Mouse (Mus musculus): ENCODE data around the gene Fgfr4.
"Not testable (repeated sequence)": the region's sequence is repeated elsewhere in the genome, so short reads cannot be mapped to it uniquely, and the experiment has no call there.

The Fgfr4 gene

DNA sequence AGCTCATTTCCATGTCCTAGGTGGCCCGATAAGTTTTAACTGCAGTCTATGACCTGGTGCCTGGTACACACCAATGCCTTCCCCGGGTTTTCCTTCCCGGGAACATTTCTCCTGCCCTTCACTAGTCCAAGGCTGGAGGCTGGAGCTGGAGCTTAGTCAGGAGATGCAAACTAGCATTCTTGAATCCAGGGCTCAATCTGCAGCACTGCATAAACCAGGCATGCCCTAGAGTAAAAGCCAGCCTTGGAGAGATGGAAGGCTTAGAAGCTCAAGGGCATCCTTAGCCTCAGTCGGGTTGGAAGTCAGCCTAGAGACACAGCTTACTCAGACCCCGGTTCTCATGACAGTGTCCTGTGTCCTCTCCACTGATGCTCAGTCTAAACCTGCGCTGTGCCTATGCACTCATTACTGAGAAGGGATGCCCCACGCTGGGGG, 19.9 kb downstream of the Fgfr4 start:
- DNase-seq (ENCODE audit: low read depth), result no peak

DNA sequence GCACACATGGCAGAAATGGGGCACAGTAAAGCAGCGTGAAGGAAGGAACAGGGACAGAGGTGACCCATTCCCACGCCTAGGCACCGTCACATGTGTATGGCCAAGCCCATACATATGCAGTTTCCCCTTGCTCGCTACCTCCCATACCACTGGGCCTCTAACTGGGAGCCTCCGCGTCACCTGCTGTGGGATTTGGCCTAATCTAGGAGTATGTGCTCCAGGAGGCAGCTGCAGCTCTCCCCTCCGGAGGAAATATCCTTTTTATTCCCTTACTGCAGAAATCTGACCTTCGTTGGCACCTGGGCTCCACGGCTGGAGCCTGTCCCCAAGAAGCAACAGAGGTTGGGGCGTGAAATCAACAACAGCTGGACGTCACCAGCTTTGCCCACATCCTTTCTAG, 21.9 kb downstream of the Fgfr4 start:
- no peak for DNase-seq (ENCODE audit: low read depth)

DNA sequence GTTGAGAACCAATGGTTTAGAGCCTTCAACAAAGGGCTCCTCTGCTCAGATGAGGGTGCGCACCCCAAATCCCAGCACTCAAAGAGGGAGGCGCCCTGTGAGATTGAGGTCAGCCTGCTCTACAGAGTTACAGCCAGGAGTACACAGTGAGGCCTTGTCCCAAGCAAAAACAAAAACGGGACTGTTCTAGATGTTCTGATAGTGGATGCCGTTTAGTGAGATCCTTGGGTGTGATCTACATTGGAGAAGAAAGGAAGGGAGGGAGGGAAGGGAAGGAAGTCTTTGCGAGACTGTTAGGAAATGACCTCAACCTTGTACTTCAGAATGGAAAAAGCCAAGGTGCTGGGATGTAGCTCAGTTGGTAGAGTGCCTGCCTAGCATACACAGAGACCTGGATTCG, 23.8 kb downstream of the Fgfr4 start:
- no peak for DNase-seq (ENCODE audit: low read depth)

DNA sequence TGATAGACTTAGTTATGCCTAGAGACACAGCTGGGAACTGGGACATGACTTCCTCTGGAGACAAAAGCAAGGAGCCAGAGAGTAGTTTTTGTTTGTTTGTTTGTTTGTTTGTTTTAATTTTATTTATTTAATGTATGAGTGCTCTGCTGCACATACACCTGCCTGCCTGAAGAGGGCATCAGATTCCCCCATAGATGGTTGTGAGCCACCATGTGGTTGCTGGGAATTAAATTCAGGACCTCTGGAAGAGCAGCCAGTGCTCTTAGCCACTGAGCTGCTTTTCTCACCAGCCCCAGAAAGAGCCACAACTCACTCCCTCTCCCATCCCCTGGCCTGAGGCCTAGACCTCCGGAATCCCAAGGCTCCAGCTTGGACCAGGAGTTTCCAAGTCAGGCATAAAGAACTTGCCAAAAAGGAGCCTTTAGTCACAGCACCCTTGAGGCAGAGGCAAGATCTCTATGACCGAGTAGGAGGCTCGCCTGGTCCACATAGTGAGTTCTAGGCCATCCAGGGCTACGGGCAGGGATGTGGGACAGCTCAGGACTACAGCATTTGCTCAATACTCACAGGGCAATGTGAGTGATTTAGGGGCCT, 25.6 kb downstream of the Fgfr4 start:
- DNase-seq (ENCODE audit: low read depth), result no peak

DNA sequence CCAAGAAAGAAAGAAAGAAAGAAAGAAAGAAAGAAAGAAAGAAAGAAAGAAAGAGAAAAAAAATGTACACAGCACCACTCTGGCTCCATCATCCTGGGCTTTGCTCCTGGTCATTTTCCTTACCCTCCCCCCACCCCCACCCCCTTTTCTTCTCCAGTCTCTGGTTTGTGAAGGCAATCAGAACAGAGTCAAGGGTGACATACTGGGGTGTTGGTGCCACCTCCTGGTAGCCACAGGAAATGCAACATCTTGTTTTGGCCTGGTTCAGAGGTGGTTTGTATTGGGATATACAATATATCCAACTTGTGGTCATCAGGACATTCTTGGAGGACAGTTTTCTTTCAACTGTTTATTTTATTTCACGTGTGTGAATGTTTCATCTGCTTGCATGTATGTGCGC, 26.1 kb downstream of the Fgfr4 start:
- peak; percentile 68 for DNase-seq (ENCODE audit: low read depth)

DNA sequence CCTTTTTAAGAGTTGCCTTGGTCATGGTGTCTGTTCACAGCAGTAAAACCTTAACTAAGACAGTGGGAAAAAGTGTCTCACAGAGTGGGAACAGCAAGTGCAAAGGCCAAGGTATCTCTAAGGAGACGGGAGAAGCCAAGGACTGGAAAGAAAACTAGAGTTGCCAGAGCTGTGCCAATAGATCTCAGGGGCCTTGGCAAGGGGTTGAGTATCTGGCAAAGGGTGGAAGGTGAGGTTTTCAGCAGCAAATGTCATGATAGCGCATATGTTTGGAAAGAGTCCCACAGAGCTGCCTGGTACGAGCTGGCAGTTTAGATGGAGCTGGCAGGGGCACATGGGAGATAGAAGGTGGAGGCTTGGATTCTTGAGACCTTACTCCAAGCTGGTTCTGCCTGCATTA, 27.2 kb downstream of the Fgfr4 start:
- no peak for DNase-seq (ENCODE audit: low read depth)

DNA sequence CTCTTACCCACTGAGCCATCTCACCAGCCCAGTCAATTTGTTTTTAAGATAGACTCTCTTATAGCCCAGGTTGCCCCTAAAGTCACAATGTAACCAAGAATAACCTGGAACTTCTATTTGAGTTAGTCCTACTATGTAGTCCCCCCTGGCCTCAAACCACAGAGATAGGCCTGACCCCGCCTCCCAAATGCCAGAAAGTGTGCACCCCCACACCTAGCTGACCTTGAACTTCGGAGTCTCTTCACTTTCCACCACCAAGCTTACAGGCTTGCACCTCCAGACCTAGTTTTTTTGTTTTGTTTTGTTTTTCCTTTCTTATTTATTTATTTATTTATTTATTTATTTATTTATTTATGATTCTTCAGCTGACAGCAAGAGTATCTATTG, 29.3 kb downstream of the Fgfr4 start:
- no peak for DNase-seq (ENCODE audit: low read depth)

DNA sequence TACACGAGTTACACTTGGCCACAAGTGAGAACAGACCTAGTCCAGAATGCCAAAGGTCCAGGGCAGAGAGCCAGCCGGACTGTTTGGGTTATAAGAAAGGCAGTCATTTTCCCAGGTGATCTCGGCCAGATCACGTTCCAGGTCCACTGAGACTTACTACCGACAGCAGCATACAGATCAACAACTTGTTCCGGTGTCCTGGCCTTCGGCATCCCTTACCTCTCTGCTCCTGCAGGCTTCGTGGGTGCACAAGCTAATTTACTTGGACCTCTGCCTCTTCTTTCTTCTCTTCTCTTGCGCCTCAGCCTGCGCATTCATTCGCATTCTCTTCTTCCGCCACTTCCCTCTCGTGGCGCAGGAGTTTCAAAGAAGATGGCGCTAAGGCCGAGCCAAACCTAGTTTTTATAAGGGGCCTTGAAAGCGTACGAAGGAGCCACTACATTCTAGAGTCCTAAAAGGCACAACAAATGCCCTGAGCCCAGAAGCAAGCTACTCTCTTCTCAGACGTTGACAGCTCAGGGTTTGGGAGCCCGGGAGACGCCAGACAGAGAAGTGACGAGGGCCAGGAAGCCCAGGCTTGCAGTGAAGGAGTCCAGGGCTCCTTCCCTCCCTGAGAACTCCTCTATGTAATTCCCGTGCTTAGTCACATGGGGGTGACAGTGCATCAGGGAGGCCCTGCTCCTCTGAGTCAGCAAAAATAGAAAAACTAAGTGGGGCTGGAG, 29.9 kb downstream of the Fgfr4 start:
- peak; percentile 28 for DNase-seq (ENCODE audit: low read depth)

DNA sequence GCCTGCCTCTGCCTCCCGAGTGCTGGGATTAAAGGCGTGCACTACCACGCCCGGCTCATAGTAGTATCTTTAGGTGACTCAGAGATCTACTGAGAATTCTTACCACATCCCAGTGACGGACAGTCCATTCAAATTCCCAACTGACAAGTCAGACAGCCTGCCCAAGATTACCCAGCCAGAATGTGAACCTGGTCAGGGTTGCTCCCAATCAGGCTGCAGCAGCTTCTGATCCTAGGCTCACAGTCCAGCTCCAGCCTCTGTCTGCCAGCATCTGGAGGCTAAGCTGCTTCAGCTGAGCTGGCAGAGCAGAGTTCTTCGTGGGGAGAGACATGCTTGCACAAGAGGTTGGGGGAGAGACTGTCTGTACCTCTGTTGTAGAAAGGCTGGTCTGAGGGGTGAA, 30.9 kb downstream of the Fgfr4 start:
- DNase-seq (ENCODE audit: low read depth), result no peak

DNA sequence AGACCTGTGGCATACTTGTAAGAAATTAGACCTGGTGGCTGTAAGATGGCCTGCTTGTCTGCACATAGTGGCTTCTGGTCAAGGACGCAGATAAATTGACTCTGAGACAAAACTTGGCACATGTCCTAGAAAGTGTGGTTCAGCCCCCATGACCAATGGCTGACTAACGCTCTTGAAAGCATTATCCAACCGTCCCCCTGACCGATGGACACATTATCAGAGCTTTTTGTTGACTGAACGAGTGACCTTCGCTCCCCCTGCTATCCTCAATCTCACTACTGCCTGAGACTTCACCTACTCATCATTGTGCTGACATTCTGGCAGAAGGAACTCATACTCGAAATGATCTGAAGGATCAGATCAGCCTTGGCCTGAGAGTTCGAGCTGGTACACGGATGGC, 34.6 kb downstream of the Fgfr4 start:
- DNase-seq (ENCODE audit: low read depth), result not testable (repeated sequence)

DNA sequence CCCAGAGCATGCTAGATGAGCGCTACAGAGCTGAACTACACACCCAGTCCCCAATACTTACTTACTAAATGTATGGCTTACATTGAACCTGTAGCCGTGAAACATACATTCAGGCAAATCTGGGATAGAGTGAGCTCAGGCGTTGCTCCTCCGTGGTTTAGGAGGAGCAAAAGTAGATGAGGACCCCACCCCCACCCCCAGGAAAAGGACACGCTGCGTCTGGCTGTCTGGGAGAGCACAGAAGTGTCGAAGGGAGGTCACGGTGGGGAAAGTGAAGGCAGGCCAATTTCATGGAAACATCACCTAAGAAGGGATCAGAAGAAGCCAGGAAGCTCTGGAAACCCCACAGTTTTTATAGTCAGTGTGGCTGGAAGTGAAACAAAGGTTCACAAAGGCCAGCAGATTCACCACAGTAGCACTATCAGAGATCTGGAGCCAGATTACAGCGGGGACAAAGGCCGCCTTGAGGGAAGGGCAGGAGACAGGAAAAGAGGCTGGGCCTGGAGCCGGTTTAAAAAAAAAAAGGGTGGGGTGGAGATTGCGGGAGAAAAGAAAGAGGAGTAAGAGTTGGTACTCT, 37.2 kb downstream of the Fgfr4 start:
- DNase-seq (ENCODE audit: low read depth), result no peak

DNA sequence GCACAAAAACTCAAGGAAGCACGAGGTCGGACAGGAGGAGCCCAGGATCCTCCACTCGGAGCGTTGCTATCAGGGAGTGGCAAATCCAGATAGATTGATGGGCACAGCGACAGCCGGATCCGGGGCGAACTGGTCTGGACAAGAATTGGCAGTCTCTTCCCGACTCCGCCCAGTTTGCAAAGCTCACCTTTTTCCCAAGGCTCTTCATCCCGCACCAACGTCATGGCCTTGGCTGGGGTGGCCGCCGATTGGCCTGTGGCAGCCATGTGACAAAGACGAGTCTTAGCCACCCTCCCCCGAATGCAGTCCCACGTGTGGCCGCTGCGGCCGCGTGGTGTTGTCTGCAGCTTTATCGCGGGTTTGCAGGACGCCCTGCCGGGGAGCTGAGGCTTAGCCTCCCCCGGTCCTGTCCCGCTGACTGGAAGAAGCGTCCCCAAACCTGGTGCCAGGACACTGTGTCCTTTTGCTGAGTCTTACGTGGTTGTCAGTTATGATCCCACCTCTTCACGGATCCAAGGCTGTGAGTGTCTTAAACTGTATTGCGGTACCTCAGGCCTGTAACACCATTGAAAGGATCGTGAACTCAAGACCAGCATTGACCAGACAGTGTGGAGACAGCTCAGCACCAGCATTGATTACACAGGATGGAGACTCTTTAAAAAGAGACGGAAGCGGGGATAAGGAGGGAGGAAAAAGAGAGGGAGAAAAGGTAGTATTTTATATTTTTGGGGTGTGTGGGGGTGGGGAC, 37.9 kb downstream of the Fgfr4 start:
- peak; percentile 85 for DNase-seq (ENCODE audit: low read depth)

DNA sequence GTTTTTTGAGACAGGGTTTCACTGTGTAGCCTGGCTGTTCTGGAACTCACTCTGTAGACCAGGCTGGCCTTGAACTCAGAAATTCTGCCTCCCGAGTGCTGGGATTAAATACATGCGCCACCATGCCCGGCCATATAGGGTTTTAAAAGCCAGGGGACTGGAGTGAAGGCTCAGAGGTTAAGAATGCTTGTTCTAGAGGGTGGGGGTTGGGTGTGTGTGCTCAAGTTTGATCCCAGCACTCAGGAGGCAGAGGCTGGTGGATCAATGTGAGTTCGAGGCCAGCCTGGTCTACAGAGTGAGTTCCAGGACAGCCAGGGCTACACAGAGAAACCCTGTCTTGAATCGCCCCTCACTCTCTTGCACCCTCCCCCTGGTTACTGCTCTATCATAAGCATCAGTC, 39.1 kb downstream of the Fgfr4 start:
- DNase-seq (ENCODE audit: low read depth), result no peak

DNA sequence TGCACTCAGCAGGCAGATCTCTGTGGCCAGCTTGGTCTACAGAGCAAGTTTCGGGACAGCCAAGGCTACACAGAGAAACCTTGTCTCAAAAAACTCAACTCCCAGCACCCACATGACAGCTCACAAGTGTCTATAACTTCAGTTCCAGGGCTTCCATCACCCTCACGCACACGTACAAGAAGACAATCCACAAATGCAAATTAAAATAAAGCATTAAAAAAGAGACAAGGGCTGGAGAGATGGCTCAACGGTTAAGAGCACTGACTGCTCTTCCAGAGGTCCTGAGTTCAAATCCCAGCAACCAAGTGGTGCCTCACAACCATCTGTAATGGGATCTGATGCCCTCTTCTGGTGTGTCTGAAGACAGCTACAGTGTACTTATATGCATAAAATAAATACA, 50.3 kb downstream of the Fgfr4 start:
- not testable (repeated sequence) for DNase-seq (ENCODE audit: low read depth)

DNA sequence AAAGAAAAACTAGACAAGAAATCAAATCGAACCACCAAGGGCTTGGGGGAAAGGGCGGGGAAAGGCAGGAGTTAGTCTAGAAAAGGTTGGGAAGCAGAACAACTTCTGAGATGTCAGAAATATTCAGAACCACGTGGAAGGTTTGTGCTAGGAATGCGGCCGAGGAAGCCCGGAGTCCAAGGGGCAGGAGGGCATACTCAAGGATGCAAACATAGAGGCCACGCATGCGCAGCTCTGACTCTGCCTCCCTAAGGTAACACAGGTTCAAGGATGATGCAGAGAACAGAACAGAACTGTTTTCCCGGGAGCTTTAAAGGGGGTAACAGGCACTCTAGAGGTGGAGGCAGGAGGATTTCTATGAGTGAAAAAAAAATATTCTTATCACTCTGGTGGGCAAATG, 51.3 kb downstream of the Fgfr4 start:
- no peak for DNase-seq (ENCODE audit: low read depth)

DNA sequence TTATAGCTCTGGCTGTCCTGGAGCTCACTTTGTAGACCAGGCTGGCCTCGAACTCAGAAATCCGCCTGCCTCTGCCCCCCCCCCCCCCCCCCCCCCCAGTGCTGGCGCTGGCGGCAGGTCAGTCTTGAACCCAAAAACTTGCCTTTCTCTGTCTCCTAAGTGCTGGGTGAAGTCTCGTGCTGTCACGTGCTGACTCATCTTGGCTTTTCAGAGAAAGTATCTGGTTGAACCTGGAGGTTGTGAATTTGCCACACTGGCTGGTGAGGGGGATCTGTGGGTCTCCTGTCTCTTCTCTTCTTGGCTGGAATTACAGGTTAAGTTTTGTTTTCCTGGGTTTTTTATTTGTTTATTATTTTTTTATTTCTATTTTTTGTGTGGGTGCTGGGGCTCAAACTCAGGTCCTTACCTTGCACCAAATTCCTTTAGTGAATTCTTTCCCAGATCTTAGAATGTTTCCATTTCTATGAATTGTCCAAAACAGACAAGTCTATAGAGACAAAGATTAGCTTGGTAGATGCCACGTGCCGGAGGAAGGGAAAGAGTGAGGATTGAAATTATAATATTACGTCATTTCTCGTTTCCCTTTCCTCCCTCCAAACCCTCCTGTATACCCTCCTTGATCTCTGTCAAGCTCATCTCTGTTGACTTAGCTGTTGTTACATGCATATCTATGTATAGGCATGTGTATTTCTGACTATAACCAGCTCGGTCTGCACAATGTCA, 52.4 kb downstream of the Fgfr4 start:
- no peak for DNase-seq (ENCODE audit: low read depth)

DNA sequence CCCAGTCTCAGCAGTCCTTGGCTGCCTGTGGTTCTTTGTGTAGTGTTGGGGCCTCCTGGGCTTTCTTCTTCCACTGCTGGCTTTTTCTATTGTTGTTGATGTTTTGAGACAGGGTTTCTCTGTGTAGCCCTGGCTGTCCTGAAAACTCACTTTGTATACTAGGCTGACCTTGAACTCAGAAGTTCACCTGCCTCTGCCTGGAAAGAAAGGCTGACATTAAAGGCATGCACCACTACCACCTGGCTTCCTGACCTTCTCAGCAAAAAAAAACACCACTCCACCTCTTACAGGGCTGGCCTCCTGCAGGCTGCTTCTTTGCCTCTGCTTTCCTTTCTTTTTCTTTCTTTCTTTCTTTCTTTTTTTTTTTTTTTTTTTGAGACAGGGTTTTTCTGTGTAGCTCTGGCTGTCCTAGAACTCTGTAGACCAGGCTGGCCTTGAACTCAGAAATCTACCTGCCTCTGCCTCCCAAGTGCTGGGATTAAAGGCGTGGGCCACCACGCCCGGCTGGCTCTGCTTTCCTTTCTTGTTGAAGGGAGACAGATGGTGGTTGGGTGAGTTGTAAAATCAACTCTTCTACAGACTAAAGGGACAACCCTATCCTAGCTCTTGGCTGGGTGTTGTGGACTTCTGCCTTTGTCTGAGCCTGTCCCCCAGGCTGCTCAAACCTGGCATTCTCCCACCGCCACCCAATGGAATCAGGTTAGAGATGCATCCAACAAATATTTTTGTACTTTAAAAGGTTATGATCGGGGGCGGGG, 53.2 kb downstream of the Fgfr4 start:
- no peak for DNase-seq (ENCODE audit: low read depth)

DNA sequence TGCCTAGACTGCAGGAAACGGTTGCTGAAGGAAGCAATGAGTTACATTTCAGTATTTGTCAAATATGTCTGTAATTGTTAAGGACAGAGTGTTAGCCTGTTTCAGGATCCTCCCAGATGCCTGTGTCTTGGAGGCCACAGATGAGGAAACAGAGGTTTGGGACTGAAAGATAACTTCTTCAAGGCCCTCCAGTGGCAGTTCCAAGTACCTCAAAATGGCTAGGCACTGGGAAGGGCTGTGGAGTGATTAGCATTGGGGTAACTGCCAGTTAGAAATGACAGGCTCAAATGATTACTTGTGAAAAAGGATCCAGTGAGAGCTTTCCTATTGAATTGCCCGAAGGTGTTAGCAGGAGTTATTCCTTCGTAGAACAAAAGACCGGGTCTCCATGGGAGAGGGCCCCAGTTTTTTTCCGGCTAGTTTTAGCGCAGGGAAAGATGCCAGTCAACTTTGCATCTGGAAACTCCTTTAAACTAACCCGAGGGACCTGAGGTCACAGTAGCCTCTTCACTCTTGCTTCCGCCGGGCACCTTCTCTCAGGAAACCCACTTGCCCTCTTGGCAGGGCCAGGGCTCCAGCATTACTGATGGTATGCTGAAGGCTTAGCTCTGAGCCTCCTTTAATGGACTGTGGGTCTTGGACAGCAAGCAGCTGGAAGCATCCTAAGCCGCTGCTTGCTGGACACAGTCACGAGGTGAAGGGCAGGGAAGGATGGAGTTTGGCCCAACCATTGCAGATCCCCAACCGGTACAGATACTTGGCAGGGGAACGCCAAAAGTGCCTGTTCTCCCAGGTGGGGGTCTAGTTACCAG, 56.6 kb downstream of the Fgfr4 start:
- no peak for DNase-seq (ENCODE audit: low read depth)

DNA sequence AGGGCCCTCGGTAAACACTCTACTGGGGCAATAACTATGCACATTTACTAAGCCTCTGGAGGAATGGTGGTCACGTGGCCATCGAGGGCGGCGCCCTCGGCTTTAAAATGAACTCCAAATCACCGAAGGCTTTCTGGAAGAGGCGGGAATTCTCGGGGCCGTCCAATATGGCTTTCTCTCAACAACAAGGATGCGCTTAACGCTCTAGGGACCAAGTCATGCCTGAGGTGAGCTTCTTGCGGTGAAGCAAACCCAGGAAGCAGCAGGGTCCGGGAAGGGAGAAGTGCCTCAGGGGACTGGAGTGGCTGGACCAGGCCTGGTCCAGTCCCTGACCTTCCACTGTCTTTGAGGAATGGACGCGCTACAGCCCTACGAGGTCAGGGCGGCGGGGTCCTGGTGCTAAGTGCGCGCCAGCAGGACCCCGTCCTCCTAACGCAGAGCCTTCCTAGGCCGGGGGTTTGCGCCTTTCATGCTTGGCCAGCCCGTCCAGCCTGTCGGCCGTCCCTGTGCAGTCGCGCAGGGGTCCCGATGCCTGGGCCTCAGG, 57.3 kb downstream of the Fgfr4 start, which contains the start of gene Nsd1:
TSS of gene Nsd1 (plus strand) at position 134 of the 544 bp plus-strand sequence.
- DNase-seq (ENCODE audit: low read depth), result no peak

Measured in c-Kit-positive CD71-negative TER-119-negative erythroid progenitor cells, embryonic 14.5 days (primary cell).